Mouse (Mus musculus): ENCODE measurements around the gene Stk39.

DNA sequence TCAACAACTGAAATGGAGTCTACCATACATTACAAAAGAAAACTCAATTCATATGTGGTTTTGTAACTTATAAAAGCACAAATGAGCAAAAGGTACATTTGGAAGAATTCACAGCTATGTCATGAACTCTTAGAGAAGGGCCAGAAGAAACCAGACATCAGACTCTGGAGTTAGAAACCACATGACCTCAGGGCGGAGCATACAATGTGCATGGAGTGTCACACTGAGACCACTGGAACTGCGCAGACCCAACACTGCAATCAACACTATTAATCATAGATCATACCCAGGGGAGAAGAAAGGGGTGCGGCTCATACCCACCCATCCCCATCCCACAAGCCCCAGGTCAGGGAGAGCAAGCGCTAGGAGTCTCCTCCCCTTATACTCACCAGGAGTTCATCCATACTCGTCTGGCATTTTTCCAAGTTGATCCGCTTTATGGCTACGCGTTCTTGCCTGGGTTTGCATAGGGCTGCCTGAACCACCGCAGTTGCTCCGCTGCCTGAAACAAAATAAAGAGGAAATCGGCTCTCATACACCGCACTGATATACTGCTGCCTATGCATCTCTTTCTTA, 62.3 kb downstream of the Stk39 start:
- TF ChIP-seq CTCF (IDR thresholded peaks at IDR 0.05; ENCODE audit: insufficient read depth, low read depth, low read length) = no peak
- no peak for TF ChIP-seq POLR2A (IDR thresholded peaks at IDR 0.05; ENCODE audit: insufficient read depth, low read depth, low read length)

Measured in olfactory bulb, adult 2 months (tissue).